Mouse (Mus musculus): Measurements from ENCODE around the gene Eif4enif1.

Gene Eif4enif1

GRCm38 (mm10) chr11:3279729-3280128 is 77.5 kb downstream of the Eif4enif1 start:
- POLR2A ChIA-PET = interaction anchor here in 3 of 4 experiments (0.8 to 26.0 kb wide), 6 partner anchors 9 to 14 kb away, joined by 3 to 556 read pairs (median 12); partner anchors contain the start of genes Drg1 (in 3 of the 3) and Patz1 (in 1 of the 3)

GRCm38 (mm10) chr11:3282887-3283286 is 80.7 kb downstream of the Eif4enif1 start:
- POLR2A ChIA-PET = interaction anchor here in 3 of 4 experiments (0.9 to 26.9 kb wide), 7 partner anchors 10 to 27 kb away, joined by 3 to 556 read pairs (median 7); partner anchors contain the start of gene Drg1 (in 3 of the 3)

More at GRCm38 (mm10) chr11:3279729-3280128, 77.5 kb downstream of the Eif4enif1 start:
- CTCF ChIA-PET = interaction anchor here in 1 of 4 experiments (1.4 kb wide), 1 partner anchor 11 kb away, joined by 5 read pairs; no protein-coding TSS in a partner anchor

GRCm38 (mm10) chr11:3283645-3284044 is 81.5 kb downstream of the Eif4enif1 start:
- POLR2A ChIA-PET = interaction anchor here in 3 of 4 experiments (0.9 to 26.9 kb wide), 7 partner anchors 12 to 34 kb away, joined by 3 to 556 read pairs (median 7); partner anchors contain the start of gene Drg1 (in 3 of the 3)
- CTCF ChIA-PET = no interaction called here

More at GRCm38 (mm10) chr11:3282887-3283286, 80.7 kb downstream of the Eif4enif1 start:
- CTCF ChIA-PET = no interaction called here

GRCm38 (mm10) chr11:3285940-3286339 is 83.7 kb downstream of the Eif4enif1 start:
- ChIA-PET POLR2A (interaction anchor here in 2 of 4 experiments (1.6 to 26.9 kb wide), 4 partner anchors 18 to 28 kb away, joined by 3 to 556 read pairs (median 446); partner anchors contain the start of gene Drg1 (in 2 of the 2)), CTCF (no interaction called here)

GRCm38 (mm10) chr11:3287131-3287530 is 84.9 kb downstream of the Eif4enif1 start:
- ChIA-PET POLR2A (interaction anchor here (0.7 to 26.9 kb wide), 17 partner anchors 8 to 362 kb away, joined by 3 to 556 read pairs (median 4); partner anchors contain the start of genes Drg1 (in 4 of the 4), Eif4enif1 (in 1 of the 4) and Morc2a (in 1 of the 4)), CTCF (interaction anchor here in 3 of 4 experiments (0.6 to 1.0 kb wide), 3 partner anchors 21 to 101 kb away, joined by 3 read pairs; partner anchors contain the start of gene Drg1 (in 1 of the 3))

- ChIA-PET CTCF (interaction anchor here in 2 of 4 experiments (0.8 to 1.0 kb wide), 2 partner anchors 41 to 100 kb away, joined by 3 read pairs; no protein-coding TSS in a partner anchor), POLR2A (interaction anchor here (0.7 to 26.9 kb wide), 29 partner anchors 9 to 361 kb away, joined by 3 to 556 read pairs (median 8); partner anchors contain the start of genes Drg1 (in 4 of the 4), Sfi1 (in 2 of the 4), Eif4enif1 (in 1 of the 4) and Morc2a (in 1 of the 4))
Observed at GRCm38 (mm10) chr11:3287921-3288320, 85.7 kb downstream of the Eif4enif1 start.

GRCm38 (mm10) chr11:3288521-3289301 is 86.5 kb downstream of the Eif4enif1 start, which contains the start of gene Patz1:
Patz1 (plus strand) TSS chr11:3288874.
- POLR2A ChIA-PET = interaction anchor here (0.6 to 26.9 kb wide), 64 partner anchors 10 to 1800 kb away, joined by 3 to 556 read pairs (median 5); partner anchors contain the start of genes Drg1 (in 4 of the 4), Sfi1 (in 3 of the 4), Eif4enif1 (in 2 of the 4) and Morc2a (in 2 of the 4)
- CTCF ChIA-PET = interaction anchor here (0.5 to 1.9 kb wide), 13 partner anchors 19 to 584 kb away, joined by 3 to 13 read pairs (median 4); partner anchors contain the start of gene Drg1 (in 1 of the 4)

GRCm38 (mm10) chr11:3289302-3289802 is 87.2 kb downstream of the Eif4enif1 start:
- ChIA-PET CTCF (interaction anchor here in 3 of 4 experiments (0.5 to 2.2 kb wide), 18 partner anchors 20 to 165 kb away, joined by 3 to 18 read pairs (median 4); partner anchors contain the start of gene Drg1 (in 2 of the 3)), POLR2A (interaction anchor here (0.6 to 26.9 kb wide), 73 partner anchors 10 to 1800 kb away, joined by 3 to 556 read pairs (median 5); partner anchors contain the start of genes Drg1 (in 4 of the 4), Rnf185 (in 3 of the 4), Sfi1 (in 3 of the 4) and Eif4enif1 (in 2 of the 4))

GRCm38 (mm10) chr11:3289803-3290639 is 87.8 kb downstream of the Eif4enif1 start:
- ChIA-PET CTCF (interaction anchor here in 3 of 4 experiments (0.6 to 3.6 kb wide), 21 partner anchors 11 to 166 kb away, joined by 3 to 18 read pairs (median 4); partner anchors contain the start of gene Drg1 (in 2 of the 3)), POLR2A (interaction anchor here (0.6 to 26.9 kb wide), 75 partner anchors 11 to 674 kb away, joined by 3 to 556 read pairs (median 5); partner anchors contain the start of genes Drg1 (in 4 of the 4), Rnf185 (in 3 of the 4), Sfi1 (in 3 of the 4) and Eif4enif1 (in 2 of the 4))

- POLR2A ChIA-PET = interaction anchor here (0.7 to 26.9 kb wide), 35 partner anchors 11 to 358 kb away, joined by 3 to 556 read pairs (median 9); partner anchors contain the start of genes Drg1 (in 4 of the 4), Morc2a (in 2 of the 4), Rnf185 (in 2 of the 4) and Eif4enif1 (in 1 of the 4)
Observed at GRCm38 (mm10) chr11:3290640-3291310, 88.6 kb downstream of the Eif4enif1 start.

GRCm38 (mm10) chr11:3291311-3292061 is 89.3 kb downstream of the Eif4enif1 start:
- ChIA-PET POLR2A (interaction anchor here (0.6 to 26.9 kb wide), 52 partner anchors 10 to 357 kb away, joined by 3 to 556 read pairs (median 8); partner anchors contain the start of genes Drg1 (in 4 of the 4), Eif4enif1 (in 2 of the 4), Morc2a (in 2 of the 4) and Pik3ip1 (in 1 of the 4)), CTCF (interaction anchor here in 2 of 4 experiments (0.5 to 3.6 kb wide), 11 partner anchors 11 to 167 kb away, joined by 3 to 14 read pairs (median 5); partner anchors contain the start of gene Drg1 (in 2 of the 2))

More at GRCm38 (mm10) chr11:3290640-3291310, 88.6 kb downstream of the Eif4enif1 start:
- CTCF ChIA-PET = interaction anchor here in 2 of 4 experiments (0.5 to 3.6 kb wide), 12 partner anchors 12 to 166 kb away, joined by 3 to 14 read pairs (median 3); partner anchors contain the start of gene Drg1 (in 1 of the 2)

GRCm38 (mm10) chr11:3292062-3292421 is 89.8 kb downstream of the Eif4enif1 start:
- ChIA-PET CTCF (interaction anchor here in 2 of 4 experiments (0.9 to 3.6 kb wide), 8 partner anchors 22 to 61 kb away, joined by 3 to 14 read pairs (median 4); partner anchors contain the start of gene Drg1 (in 1 of the 2)), POLR2A (interaction anchor here (0.6 to 26.9 kb wide), 61 partner anchors 9 to 357 kb away, joined by 3 to 556 read pairs (median 8); partner anchors contain the start of genes Drg1 (in 4 of the 4), Morc2a (in 3 of the 4), Eif4enif1 (in 1 of the 4) and Pik3ip1 (in 1 of the 4))

GRCm38 (mm10) chr11:3292711-3293249 is 90.6 kb downstream of the Eif4enif1 start:
- POLR2A ChIA-PET = interaction anchor here (0.6 to 26.9 kb wide), 79 partner anchors 9 to 1681 kb away, joined by 3 to 556 read pairs (median 5); partner anchors contain the start of genes Drg1 (in 4 of the 4), Morc2a (in 3 of the 4), Eif4enif1 (in 2 of the 4) and Pik3ip1 (in 2 of the 4)
- CTCF ChIA-PET = interaction anchor here (0.5 to 3.6 kb wide), 16 partner anchors 10 to 161 kb away, joined by 3 to 14 read pairs (median 4); partner anchors contain the start of gene Drg1 (in 1 of the 4)

GRCm38 (mm10) chr11:3293361-3293760 is 91.2 kb downstream of the Eif4enif1 start:
- CTCF ChIA-PET = interaction anchor here (0.5 to 3.6 kb wide), 14 partner anchors 10 to 160 kb away, joined by 3 to 14 read pairs (median 4); partner anchors contain the start of gene Drg1 (in 1 of the 4)
- POLR2A ChIA-PET = interaction anchor here (0.5 to 26.9 kb wide), 65 partner anchors 8 to 1680 kb away, joined by 3 to 556 read pairs (median 5); partner anchors contain the start of genes Drg1 (in 4 of the 4), Eif4enif1 (in 2 of the 4), Morc2a (in 2 of the 4) and Pik3ip1 (in 2 of the 4)
